Mouse (Mus musculus): Measurements from ENCODE around the gene Pfkp. TPM values are rescaled to one million over a fixed set of nuclear protein-coding genes. Genes with fewer than 3 reads are reported as not detected.

The Pfkp gene
- 39.8 and 51.2 TPM in 2 replicates for polyA plus RNA-seq (2015; fragmentation: Nextera tagmentation; extraction: Ambion mirVana)

DNA sequence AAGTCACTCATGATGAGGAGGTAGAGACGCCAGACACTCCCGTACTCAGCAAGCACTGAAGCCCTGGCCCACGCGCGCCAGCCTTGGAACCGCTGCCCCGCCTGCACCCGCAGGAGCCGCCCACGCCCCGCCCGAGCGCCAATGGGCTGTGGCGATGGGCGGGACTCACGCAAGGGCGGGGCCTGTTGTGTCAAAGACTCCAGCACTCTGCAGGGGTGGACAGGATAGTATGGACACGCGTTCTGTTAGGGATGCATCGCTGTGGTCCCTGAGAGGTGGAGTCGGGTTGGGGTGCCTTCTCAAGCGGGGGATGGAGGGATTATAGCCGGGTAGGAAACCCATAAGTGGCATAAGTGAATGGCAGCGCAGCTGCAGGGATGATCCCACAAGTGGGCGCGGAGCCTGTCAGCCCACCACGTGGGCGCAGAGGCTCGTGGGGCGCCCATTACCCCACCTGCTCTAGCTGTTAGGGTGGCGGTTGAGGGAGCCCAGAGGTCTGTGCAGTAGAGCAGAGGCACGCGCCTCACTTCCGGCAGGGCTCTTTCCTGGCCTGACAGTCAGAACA lies at the start of gene Pfkp:
Pfkp (minus strand) TSS at position 109 of the 565 bp plus-strand sequence.
- peaks cover 4% of the 10 kb centered on the region; the same call in 1 of the 2 replicates for H3K4me1 ChIP-seq
- H3K9ac ChIP-seq, result peak within 1 kb of the TSS; percentile 32; the same call in 1 of the 2 replicates
- no peaks in the 10 kb centered on the region for H3K9me3 ChIP-seq
- WGBS, result 2% methylated on average over 34 of the region's 34 CpGs
- peak; percentile 94 for ATAC-seq (ENCODE audit: insufficient read depth, low FRiP score, low read depth)
- no peaks in the 10 kb centered on the region for H3K36me3 ChIP-seq
- H3K27ac ChIP-seq, result peak within 1 kb of the TSS; percentile 31; the same call in 1 of the 2 replicates
- no peaks in the 10 kb centered on the region for H3K27me3 ChIP-seq (replicated peaks)
- H3K4me2 ChIP-seq, result peak within 1 kb of the TSS; percentile 95
- H3K4me3 ChIP-seq (replicated peaks), result peak within 1 kb of the TSS; percentile 57

- no peak for ATAC-seq (ENCODE audit: insufficient read depth, low FRiP score, low read depth)
- Histone ChIP-seq H3K27me3 (replicated peaks) (no peaks in the 10 kb centered on the region), H3K27ac (no peak overlapping the region), H3K9me3 (no peaks in the 10 kb centered on the region), H3K9ac (no peak overlapping the region), H3K4me1 (no peaks in the 10 kb centered on the region), H3K36me3 (no peaks in the 10 kb centered on the region), H3K4me3 (replicated peaks) (no peak overlapping the region), H3K4me2 (no peak overlapping the region)
- WGBS, result 71% methylated on average over 3 of the region's 3 CpGs
Observed at GRCm38 (mm10) chr13:6690607-6691006, 42.0 kb upstream of the Pfkp start.

DNA sequence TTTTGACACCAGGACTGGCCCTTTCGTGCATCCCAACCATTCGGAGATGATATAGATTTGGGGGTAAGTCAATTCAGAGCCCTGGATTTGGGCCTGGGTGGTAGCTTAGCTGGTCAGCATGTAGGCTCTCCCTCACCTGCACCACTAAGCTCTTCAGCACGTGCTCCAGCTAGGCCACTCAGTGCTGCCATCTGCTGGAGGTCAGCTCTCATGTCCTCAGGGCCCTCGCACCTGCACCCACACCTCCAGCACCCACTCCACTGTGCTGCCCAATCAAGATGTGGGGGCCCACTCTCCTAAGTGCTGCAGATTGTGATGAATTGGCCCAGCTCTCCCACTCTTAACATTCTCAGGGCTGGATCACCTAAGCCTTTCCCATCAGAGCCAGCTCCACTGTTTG lies 41.4 kb upstream of the Pfkp start:
- Histone ChIP-seq H3K4me1 (no peaks in the 10 kb centered on the region), H3K4me2 (no peak overlapping the region), H3K4me3 (replicated peaks) (no peak overlapping the region), H3K27ac (no peak overlapping the region), H3K9ac (no peak overlapping the region), H3K9me3 (no peaks in the 10 kb centered on the region), H3K27me3 (replicated peaks) (no peaks in the 10 kb centered on the region), H3K36me3 (no peaks in the 10 kb centered on the region)
- WGBS, result 66% methylated on average over 4 of the region's 4 CpGs
- 0 out of 2 replicates have a peak, but pooled peaks have one; percentile 32 for ATAC-seq (ENCODE audit: insufficient read depth, low FRiP score, low read depth)

- Histone ChIP-seq H3K4me2 (no peak overlapping the region), H3K27me3 (replicated peaks) (no peaks in the 10 kb centered on the region), H3K9ac (no peak overlapping the region), H3K27ac (no peak overlapping the region), H3K4me3 (replicated peaks) (no peak overlapping the region), H3K9me3 (no peaks in the 10 kb centered on the region), H3K4me1 (no peaks in the 10 kb centered on the region), H3K36me3 (no peaks in the 10 kb centered on the region)
- 45% methylated on average over 7 of the region's 7 CpGs for WGBS
- ATAC-seq (ENCODE audit: insufficient read depth, low FRiP score, low read depth), result peak; percentile 22; the same call in 1 of the 2 replicates
Observed at GRCm38 (mm10) chr13:6688790-6689433, 40.3 kb upstream of the Pfkp start.

DNA sequence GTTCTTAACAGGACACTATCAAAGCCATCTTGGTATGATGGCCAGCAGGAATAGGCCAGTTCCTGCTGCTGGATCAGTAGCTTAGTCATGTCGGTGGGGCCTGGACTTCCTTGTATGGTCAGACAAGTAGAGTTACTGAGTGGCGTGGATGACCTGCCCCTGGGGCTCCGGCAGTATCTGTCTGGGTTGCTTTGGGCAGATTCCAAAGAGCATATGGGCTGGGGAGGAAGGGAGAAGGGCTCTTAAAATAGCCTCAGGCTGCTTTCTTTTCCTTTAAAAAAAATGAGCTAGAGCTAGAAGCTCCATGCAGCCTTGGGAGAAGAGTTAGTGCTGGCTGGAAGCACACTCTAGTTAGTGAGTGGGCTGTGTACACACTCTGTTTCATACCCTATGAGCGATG lies 18.3 kb upstream of the Pfkp start:
- H3K9ac ChIP-seq, result no peak overlapping the region
- no peak overlapping the region for H3K4me3 ChIP-seq (replicated peaks)
- H3K9me3 ChIP-seq, result no peaks in the 10 kb centered on the region
- no peaks in the 10 kb centered on the region for H3K27me3 ChIP-seq (replicated peaks)
- no peak overlapping the region for H3K4me2 ChIP-seq
- ATAC-seq (ENCODE audit: insufficient read depth, low FRiP score, low read depth), result no peak
- no peak overlapping the region for H3K27ac ChIP-seq
- 73% methylated on average over 4 of the region's 4 CpGs for WGBS
- H3K4me1 ChIP-seq, result no peaks in the 10 kb centered on the region
- no peaks in the 10 kb centered on the region for H3K36me3 ChIP-seq

GRCm38 (mm10) chr13:6665506-6665905 lies 16.9 kb upstream of the Pfkp start:
- WGBS, result 59% methylated on average over 1 of the region's 1 CpGs
- H3K9me3 ChIP-seq, result no peaks in the 10 kb centered on the region
- no peak overlapping the region for H3K4me3 ChIP-seq (replicated peaks)
- no peak for ATAC-seq (ENCODE audit: insufficient read depth, low FRiP score, low read depth)
- H3K27me3 ChIP-seq (replicated peaks), result no peaks in the 10 kb centered on the region
- H3K27ac ChIP-seq, result no peak overlapping the region
- no peak overlapping the region for H3K9ac ChIP-seq
- H3K36me3 ChIP-seq, result no peaks in the 10 kb centered on the region
- no peaks in the 10 kb centered on the region for H3K4me1 ChIP-seq
- no peak overlapping the region for H3K4me2 ChIP-seq

- no peak overlapping the region for H3K9ac ChIP-seq
- no peak overlapping the region for H3K27ac ChIP-seq
- no peaks in the 10 kb centered on the region for H3K9me3 ChIP-seq
- H3K27me3 ChIP-seq (replicated peaks), result no peaks in the 10 kb centered on the region
- no peak overlapping the region for H3K4me3 ChIP-seq (replicated peaks)
- 83% methylated on average over 5 of the region's 5 CpGs for WGBS
- no peak for ATAC-seq (ENCODE audit: insufficient read depth, low FRiP score, low read depth)
- H3K4me1 ChIP-seq, result no peaks in the 10 kb centered on the region
- no peak overlapping the region for H3K4me2 ChIP-seq
- no peaks in the 10 kb centered on the region for H3K36me3 ChIP-seq
Observed at GRCm38 (mm10) chr13:6664216-6664615, 15.6 kb upstream of the Pfkp start.

- no peaks in the 10 kb centered on the region for H3K4me1 ChIP-seq
- 78% methylated on average over 6 of the region's 6 CpGs for WGBS
- ATAC-seq (ENCODE audit: insufficient read depth, low FRiP score, low read depth), result no peak
Observed at GRCm38 (mm10) chr13:6659314-6659713, 10.7 kb upstream of the Pfkp start.

DNA sequence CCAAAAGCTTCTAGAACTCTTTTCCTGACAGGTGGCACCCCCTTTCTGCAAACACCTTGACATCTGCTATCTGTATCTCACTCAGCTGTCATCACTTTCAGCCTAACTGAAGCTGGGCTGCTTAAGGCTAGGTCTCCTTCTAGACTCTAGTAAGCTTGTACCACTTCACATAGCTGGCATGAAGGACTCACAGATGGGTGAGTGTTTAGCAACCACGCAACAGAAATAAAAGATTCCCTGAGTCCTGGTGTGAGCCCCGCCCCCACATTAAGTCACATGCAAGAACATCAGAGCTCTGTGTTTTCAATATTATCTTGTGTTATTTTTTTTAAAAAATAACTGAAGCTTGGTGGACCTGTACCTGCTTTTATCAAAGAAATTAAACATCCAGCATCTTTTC lies 8.7 kb upstream of the Pfkp start:
- no peaks in the 10 kb centered on the region for H3K36me3 ChIP-seq

More at GRCm38 (mm10) chr13:6659314-6659713, 10.7 kb upstream of the Pfkp start:
- Histone ChIP-seq H3K9me3 (no peaks in the 10 kb centered on the region), H3K4me3 (replicated peaks) (no peak overlapping the region), H3K4me2 (no peak overlapping the region), H3K27me3 (replicated peaks) (no peaks in the 10 kb centered on the region), H3K27ac (no peak overlapping the region), H3K9ac (no peak overlapping the region), H3K36me3 (no peaks in the 10 kb centered on the region)

GRCm38 (mm10) chr13:6649542-6649941 lies 965 bp upstream of the Pfkp start:
- Histone ChIP-seq H3K27ac (no peak overlapping the region), H3K4me3 (replicated peaks) (no peak overlapping the region), H3K36me3 (no peaks in the 10 kb centered on the region), H3K9me3 (no peaks in the 10 kb centered on the region), H3K27me3 (replicated peaks) (no peaks in the 10 kb centered on the region), H3K9ac (no peak overlapping the region), H3K4me2 (no peak overlapping the region), H3K4me1 (peaks cover 4% of the 10 kb centered on the region; the same call in 1 of the 2 replicates)
- no peak for ATAC-seq (ENCODE audit: insufficient read depth, low FRiP score, low read depth)
- WGBS, result 76% methylated on average over 3 of the region's 3 CpGs

More for the DNA sequence above, 8.7 kb upstream of the Pfkp start:
- Histone ChIP-seq H3K27ac (no peak overlapping the region), H3K4me1 (no peaks in the 10 kb centered on the region), H3K9ac (no peak overlapping the region), H3K27me3 (replicated peaks) (no peaks in the 10 kb centered on the region), H3K9me3 (no peaks in the 10 kb centered on the region), H3K4me2 (no peak overlapping the region), H3K4me3 (replicated peaks) (no peak overlapping the region)
- WGBS, result 84% methylated on average over 2 of the region's 2 CpGs
- ATAC-seq (ENCODE audit: insufficient read depth, low FRiP score, low read depth), result no peak

- no peaks in the 10 kb centered on the region for H3K27me3 ChIP-seq (replicated peaks)
- H3K27ac ChIP-seq, result 0 out of 2 replicates have a peak overlapping the region, but pooled peaks have one; percentile 31
- no peaks in the 10 kb centered on the region for H3K36me3 ChIP-seq
- no peaks in the 10 kb centered on the region for H3K9me3 ChIP-seq
- H3K9ac ChIP-seq, result peak overlapping the region; percentile 32; the same call in 1 of the 2 replicates
- under 1% methylated on average over 28 of the region's 28 CpGs for WGBS
- H3K4me3 ChIP-seq (replicated peaks), result peak overlapping the region; percentile 57
- H3K4me1 ChIP-seq, result peaks cover 4% of the 10 kb centered on the region; the same call in 1 of the 2 replicates
- ATAC-seq (ENCODE audit: insufficient read depth, low FRiP score, low read depth), result peak; percentile 2; the same call in 1 of the 2 replicates
- peak overlapping the region; percentile 95 for H3K4me2 ChIP-seq
Observed at GRCm38 (mm10) chr13:6647992-6648668, 447 bp downstream of the Pfkp start.

Measured in stomach, embryonic 15.5 days (tissue).